Mouse (Mus musculus): ENCODE data around the gene Hes1. TPM values are rescaled to one million over a fixed set of nuclear protein-coding genes. Genes with fewer than 3 reads are reported as not detected.

The Hes1 gene
- total RNA-seq (2021): 10 to 100 TPM in 1 of 2 experiments, 1 to 10 TPM in 1; 7.6 to 13.0 TPM
- long read RNA-seq, experiment 1, transcript Hes1-201 (4 exons, 1,468 nt): major isoform, 6 of 9 reads
- long read RNA-seq, experiment 1, partial matches to known transcripts: 0 of 9 reads
- long read RNA-seq, experiment 1, other reads (novel, unspliced or antisense): 0 of 9 reads
- long read RNA-seq, experiment 2, transcript Hes1-201 (4 exons, 1,468 nt): major isoform, 10 of 10 reads
- long read RNA-seq, experiment 2, partial matches to known transcripts: 0 of 10 reads
- long read RNA-seq, experiment 2, other reads (novel, unspliced or antisense): 0 of 10 reads

DNA sequence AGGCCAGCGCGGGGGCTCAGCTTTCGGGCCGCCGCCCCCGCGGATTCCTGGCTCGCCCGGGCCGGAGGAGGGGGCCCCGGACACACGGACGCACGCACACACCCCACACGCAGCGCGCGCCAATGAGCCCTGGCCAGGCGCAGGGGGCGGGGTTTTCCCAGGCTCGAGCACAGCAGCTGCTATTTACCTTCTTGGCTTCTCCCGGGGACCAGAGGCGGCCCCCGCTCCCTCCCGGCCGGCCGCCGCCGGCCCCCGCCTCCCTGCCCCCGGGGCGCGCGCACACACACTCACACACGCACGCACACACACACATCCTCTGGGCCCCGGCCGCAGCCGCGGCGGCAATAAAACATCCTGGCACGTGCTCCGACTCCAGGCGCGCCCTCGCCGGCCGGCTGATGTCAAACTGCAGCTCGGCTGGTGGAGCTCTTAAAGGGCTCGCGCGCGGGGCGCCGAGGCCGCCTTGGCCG lies at the start of gene Hes1:
Gene Hes1 (plus strand): TSS at position 401 of the 470 bp plus-strand sequence.
- peak; percentile 89 for DNase-seq (ENCODE audit: low spot score)

DNA sequence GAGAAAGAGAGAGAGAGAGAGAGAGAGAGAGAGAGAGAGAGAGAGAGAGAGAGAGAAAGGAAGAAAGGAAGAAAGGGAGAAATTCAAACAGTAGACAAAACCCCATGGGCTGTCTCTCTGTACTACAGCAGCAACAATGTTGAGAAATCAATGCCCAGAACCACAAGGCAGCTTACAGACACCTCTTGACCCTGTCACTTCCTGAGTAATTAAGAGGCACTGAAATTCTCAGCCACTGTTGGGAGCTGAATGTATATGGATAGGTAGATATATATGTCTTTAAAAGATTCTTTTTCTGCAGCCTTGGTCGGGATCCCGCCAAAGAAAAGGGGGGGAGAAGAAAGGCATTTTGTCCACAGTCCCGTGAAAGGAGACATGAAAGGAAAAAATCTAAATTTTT lies 48.1 kb upstream of the Hes1 start:
- DNase-seq (ENCODE audit: low spot score): no peak

DNA sequence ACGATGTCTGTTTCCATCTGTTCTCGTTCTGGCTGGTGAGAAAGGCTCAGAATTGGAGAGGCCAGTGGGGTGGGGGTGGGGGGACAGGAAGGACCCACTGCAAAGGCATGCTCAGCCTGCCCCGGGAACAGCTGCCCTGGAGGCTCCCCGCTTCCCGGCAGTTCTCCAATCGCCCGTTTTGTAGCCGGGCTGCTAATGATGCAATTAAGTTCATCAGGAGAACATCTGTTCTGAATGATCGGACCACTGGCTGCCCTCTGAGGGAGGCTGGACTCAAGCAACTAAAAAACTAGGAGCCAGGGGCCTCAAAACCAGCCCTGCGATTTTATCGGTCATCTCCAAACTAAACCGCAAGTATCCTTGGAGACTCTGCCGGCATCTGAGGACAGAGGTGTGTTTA lies 44.1 kb upstream of the Hes1 start:
- peak; percentile 21 for DNase-seq (ENCODE audit: low spot score)

DNA sequence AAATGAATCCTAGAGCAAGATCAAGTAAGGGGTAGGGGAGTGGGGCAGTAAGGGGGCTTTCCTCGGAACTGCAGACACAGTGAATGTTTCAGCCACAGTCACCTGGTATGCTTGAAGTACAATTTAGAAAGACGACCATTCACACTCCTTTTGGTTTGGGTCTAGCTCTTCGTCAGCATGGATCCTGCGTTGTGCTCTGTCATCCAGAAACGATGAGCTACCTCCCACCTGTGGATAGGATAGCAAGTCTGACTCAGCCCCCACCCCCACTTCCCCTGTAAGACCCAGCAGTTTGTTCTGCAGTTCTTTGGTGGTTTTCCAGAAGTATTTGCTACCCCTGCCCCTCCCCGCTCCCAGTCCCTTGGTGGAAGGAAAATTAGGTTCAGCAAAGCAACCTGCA lies 41.8 kb upstream of the Hes1 start:
- no peak for DNase-seq (ENCODE audit: low spot score)

DNA sequence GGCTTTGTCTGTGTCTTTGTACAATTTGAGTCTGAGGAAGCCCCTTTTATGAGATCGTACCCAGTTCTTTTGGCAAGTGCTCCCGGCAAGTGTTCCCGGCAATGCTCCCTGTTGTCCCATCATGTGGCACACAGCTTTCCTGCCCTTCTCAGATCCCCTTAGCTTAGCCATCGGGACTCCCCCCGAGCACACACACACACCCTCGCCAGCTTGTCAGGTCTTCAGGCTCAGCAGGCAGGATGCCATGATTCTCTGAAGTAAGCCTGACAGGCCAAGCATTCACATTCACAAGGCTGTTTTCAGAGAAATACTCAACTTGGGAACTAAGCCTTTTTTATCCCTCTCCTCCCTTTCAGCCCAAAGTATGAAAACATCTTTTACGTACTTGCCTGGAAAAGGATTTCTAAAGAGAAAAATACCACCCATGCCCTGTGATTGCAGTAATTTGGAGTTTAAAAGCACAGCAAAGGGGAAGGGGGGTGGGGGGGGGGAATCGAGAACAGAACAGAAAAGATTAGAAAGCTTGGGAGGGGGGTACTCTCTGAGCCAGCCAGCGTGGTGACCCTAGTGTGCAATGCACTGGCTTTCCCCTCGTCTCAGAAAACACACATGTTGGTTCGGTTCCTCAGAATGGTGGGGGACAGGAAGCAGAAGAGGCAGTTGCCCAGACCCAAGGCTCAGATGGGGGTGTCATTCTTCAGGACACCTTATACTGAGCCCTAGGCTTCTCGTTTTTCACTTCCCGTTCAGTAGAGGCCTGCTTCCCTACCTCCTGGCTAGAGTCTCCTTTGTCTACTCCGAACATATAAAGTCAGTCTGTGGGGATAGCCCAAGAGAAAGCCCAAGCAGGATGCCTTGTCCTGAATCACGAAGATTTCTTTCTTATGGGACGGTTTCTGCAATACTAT lies 41.0 kb upstream of the Hes1 start:
- no peak for DNase-seq (ENCODE audit: low spot score)

DNA sequence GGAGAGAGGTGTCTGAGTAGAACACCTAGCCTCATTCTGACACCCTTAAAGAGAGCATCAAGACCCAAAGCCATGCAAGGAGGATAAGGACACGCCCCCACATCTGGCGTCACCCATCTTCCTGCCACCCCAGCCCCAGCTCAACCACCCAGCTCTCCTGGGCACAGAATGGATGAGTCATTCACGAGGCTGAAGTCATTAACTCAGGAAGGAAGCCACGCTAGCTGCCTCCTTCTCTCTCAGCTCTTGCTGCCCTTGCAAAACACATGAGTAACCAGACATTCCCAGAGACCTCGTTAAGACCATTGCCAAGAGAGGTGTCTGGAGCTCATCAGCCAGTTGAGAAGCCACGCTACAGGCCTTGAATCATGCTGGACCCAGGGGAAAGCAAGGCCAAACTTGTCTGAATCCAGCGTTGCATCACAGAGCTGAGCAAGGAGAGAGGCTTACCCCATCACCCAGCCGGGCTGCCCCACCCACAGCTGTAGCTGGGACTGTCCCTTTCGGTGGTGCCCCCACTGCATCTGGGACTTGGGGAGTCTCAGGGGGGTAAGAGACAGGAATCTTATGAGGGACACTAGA lies 39.4 kb upstream of the Hes1 start:
- DNase-seq (ENCODE audit: low spot score): peak; percentile 63

DNA sequence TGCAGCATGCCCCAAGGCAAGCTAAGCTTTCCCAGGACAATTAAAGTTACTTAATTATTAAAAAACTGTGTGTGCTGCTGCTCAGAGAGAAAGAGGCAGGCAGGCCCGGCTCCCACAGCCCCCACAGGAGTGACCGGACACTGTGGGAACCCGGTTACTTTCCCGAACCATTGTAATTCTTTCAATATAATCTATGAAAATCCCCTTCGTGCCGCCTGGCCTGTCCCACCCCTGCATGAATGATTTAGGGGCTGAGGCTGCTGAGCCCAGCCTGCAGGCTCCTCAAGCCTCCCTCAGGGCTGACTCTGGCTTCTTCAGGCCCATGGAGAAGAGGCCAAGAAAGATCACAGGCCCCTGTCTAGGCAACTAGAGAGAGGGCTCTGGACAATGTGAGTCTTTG lies 36.0 kb upstream of the Hes1 start:
- no peak for DNase-seq (ENCODE audit: low spot score)

DNA sequence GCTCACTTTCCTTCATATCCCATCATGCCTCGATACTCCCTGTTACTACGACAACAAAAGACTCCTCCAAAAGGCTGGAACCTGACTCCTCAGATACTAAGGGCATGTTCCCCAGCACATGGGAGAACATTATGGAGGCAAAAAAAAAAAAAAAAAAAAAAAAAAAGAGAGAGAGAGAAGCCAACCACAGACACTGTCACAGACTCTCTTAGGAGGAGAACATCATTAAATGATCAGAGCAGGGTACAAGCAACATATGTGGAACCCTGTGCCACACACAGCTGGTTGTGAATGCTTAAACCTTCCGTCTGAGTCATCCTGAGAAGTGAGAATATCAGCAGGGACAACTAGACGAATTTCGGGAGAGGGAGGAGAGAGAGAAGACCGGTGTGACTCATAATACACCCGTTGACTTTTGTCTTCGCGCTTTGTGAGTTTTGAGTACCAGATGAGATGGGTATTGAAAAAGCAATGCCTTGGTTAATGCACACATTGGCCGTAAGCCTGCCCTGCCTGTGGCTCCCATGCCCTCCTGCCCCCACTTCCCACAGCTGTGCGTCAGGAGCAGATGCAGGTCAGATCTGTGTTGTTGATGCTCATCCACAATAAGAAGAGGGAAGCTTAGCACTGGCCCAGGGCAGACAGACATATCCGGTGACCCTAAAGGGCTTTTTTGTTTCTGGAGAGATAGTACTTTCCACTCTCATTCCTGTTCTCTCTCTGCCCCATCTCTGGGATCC lies 34.8 kb upstream of the Hes1 start:
- no peak for DNase-seq (ENCODE audit: low spot score)

DNA sequence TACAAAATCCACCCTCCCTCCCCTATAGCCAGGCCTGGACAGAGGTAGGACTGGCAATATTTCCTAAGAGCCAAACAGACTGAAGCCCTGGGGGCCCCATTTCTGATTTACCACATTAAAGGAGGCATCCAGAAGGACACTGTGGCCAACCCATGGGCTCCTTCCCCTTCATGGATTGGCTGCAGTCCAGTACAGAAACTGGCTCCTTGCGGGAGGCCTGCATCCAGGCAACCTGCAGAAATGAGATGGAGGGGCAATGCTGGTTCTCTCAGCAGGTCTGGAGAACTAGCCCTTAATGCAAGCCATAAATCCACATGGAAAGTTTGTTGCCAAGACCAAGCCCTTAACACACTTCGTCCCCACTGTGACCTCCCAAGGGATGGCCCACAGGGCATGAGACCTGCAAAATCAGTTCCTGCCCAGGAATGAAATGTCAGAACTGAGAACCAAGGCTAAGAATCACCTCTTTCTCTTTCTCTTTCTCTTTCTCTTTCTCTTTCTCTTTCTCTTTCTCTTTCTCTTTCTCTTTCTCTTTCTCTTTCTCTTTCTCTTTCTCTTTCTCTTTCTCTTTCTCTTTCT lies 31.8 kb upstream of the Hes1 start:
- no peak for DNase-seq (ENCODE audit: low spot score)

DNA sequence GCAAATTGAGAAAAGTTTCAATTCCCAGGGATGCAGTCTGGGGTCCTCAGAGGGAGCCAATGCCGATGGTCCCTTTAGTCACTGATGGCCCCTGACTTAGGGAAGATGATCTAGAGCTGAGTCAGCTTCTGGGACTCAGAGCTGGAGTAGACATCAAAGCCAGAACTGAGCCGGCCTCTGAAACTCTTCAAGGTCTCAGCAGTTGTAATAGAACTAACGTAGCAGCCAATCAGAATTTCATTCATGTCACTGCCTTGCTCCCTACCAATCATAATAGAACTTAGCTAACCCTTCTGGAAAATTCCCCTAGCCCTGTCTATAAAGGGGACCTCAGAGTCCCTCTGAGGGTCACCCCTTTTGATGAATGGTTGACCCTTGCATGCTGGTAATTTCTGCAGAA lies 30.8 kb upstream of the Hes1 start:
- DNase-seq (ENCODE audit: low spot score): no peak

DNA sequence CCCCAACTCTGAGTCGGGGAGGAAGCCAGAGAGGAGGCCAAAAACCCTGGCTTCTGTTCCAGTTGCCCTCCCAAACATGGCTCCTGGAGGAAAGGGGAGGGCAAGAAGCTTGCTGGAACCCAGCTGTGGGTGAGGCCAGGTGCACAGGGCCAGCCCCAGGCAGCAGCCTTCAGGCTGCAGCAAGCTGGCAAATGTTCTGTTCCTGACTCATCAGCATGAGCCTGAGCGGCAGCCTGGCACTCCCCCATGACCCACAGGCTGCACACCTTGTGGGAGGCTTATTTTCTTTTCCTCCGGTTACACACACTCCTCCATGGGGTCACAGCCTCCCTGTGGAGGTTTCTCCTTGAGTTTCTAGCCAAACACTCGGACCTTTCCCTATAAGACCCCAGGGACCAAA lies 30.2 kb upstream of the Hes1 start:
- no peak for DNase-seq (ENCODE audit: low spot score)

DNA sequence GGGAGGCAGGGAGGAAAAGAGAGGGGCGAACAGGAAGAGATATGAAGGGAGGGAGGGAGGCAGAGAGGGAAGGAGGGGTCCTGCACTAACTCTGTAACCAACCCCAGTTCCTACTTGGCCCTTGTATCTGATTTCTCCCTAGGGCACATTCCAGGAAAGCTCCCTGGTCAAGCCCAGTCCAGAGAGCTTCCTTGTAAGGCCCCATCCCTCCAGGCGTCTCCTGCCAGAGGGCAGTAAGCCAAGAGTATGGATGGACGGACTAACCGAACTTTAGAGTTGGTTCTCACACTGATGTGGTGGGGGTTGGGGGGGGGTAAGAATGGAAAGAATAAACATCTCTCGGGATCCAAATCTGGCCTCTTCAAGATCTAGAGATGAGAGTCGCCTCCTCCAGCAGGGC lies 29.7 kb upstream of the Hes1 start:
- DNase-seq (ENCODE audit: low spot score): peak; percentile 29

DNA sequence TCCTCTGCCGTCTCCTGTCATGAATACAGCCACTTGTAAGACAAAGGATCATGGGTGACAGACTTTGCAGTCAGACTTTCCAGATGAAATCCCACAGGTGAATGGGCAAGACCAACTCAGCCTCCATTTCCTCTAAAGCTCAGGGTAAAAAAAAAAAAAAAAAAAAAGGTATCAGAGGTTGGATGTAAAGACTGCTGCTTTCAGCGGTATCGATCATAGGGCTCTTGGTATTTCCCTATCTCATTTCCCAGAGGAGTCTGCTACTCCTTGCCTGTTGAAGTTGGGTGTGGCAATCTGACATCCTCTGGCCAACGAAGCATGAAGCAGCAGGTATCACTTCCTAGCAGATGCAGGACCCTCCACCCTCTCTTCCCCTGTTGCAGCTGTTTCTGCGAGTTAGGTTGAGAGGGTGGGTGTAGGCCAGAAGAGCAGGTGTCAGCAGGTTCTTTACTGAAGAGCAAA lies 29.2 kb upstream of the Hes1 start:
- no peak for DNase-seq (ENCODE audit: low spot score)

DNA sequence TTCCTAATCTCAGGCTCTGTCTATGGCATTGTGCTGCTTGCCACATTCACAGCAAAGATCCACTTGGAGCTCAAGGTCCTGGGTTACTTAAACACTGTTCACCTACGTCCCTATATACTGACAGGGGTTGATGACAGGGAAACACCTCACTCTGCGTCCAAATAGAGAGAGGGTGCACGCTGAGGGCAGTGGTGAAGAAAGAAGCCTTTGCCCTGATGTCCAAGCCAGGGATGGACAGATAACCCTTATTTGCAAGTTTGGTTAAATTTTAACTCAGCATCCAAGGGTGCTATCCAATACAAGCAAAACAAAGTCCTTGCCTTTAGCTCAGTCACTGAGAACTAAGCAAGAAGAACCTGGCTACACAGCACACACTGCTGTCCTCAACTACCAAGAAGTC lies 28.1 kb upstream of the Hes1 start:
- DNase-seq (ENCODE audit: low spot score): no peak

DNA sequence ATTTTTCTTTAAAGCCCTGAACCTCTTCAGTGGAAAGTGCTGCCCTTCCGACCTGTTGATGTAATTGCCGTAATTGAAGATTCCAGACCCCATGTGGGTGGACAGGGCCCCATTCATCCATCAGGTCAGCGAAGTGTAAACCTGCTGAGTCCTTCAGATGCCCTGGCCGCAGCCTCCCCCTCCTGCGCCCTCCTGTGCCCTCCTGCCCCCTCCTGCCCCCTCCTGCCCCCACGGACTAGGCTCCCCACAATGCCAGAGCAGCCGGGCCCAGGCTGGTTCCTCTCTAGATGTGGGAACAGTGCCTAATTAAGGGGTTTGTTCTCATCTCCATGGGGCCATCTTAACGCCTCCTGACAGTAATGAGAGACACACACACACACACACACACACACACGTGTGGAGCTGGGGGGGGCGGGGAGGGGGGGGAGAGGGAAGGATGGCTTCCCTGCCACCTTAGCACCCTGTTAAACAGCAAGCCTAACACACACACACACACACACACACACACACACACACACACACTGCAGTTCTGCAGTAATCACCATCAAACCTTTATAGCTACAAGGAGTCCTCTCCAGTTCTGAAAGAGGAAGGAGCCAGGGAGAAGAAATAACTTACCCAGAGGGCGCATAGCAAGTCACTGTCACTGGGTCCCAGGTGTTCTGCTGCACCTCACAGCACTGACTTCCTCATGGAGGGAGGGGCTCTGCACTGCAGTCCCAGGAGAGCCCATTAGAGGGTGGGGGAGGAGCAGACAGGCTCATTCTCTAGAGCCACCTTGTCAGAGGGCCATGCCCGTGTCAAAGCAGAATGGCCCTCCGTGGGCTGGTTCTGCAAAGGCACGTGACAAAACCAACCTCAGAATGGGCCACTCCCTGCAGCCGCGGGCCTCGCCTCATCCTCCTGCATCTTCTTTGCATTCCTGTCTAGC lies 25.3 kb upstream of the Hes1 start:
- DNase-seq (ENCODE audit: low spot score): no peak

DNA sequence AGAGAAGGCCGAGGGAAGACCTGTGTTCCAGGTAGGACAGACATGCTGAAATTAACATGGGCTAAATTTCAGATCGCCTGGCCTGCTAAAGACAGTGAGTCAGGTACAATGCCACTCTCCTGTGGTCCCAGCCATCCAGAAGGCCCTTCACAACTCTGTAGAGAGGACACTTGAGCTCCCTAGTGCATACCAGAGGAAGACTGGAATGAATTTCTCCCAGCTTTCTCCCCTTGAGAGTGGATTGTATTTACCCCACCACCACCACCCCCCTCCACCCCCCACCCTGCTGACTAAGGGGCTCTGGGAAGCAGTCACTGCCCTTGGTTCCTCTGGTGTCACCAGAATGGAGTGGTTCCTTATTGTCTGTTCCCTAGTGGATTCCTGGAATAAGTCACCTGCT lies 24.3 kb upstream of the Hes1 start:
- DNase-seq (ENCODE audit: low spot score): no peak

DNA sequence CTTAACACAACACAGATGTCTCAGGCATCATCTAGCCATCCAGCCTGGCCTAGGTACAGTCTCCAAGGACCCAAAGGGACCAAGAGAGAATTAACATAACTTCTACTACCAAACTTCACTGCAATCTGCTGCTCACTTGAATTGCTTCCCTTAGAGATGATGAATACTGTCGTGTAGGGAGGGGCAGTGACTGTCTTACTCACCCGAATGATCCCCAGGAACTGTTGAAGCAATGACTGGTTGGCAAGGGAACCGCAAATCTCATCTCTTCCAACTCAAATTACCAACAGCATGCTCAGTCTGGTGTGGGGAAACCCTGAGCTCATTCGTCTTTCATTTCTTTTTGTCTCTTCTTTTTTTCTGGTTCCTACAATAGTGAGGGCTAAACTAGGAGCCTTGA lies 21.3 kb upstream of the Hes1 start:
- peak; percentile 21 for DNase-seq (ENCODE audit: low spot score)

DNA sequence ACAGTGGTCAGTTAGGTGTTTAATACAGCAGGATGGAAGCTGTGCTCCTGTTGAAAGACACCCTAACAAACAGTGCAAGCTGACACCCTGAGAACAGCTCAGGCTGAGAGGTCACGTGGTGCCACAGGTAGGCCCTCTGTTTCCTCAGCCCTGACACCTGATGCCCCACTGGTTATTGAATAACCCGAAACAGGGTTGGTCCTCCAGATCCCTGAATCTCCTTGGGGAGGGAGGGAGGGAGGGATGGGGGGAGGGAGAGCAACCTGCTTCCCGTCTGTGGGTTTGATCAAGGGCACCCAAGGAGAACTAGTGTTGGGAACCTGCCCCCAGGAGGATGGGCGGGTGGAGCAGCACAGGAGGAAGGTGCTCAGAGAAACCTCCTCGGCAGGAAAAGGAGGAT lies 18.6 kb upstream of the Hes1 start:
- no peak for DNase-seq (ENCODE audit: low spot score)

DNA sequence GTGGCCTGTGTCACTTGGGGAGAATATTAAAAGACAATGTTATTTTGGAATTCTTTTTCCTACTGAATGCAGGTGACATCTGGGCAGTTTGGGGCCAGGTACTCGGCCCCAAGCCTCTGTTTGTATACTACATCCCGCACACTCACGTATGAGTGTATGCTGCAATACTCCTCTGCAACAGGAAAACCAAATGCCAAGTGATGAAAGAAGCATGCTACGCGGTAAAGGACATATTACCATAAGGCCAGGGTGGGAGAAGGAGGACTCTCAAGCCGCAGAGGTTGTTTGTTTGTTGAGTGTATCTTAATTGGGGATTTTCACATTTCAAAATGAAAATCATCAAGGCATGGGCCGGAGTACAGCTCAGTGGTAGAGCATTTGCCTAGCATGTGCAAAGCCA lies 17.2 kb upstream of the Hes1 start:
- no peak for DNase-seq (ENCODE audit: low spot score)

DNA sequence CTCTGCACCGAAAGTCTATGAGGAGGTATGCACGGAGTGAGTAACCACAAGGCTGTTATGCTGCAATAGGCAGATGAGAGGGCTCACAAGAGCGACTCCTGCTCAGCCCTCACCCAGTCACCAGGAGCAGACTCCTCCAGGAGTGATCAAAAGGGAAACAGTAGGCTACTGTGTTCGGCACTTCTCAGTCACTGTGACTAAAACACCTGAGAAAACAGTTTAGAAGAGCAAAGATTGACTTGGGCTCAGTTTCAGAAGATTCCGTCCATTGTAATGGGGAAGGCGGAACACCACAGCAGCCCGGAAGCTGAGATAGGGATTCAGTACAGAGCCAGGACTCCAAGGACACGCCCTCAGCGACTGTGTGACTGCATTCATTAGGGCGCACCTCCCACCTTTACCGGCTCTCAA lies 16.8 kb upstream of the Hes1 start:
- DNase-seq (ENCODE audit: low spot score): no peak

All from gastrocnemius, adult 18-20 months (tissue).